Mouse (Mus musculus) testis, postnatal 14 days (tissue): ENCODE results near the gene Casq1.

Experiments used
- DNase-seq: peaks from one replicate; pipeline ENCODE4 v3.0.0; 2021; ENCODE audit warnings: low spot score

The Casq1 gene

GRCm38 (mm10) chr1:172205741-172206087 is 14.0 kb downstream of the Casq1 start:
- no peak for DNase-seq

GRCm38 (mm10) chr1:172204814-172205740 is 14.6 kb downstream of the Casq1 start:
- DNase-seq = no peak

GRCm38 (mm10) chr1:172204033-172204813 is 15.4 kb downstream of the Casq1 start:
- DNase-seq = no peak

GRCm38 (mm10) chr1:172203566-172203965 is 16.1 kb downstream of the Casq1 start:
- DNase-seq = no peak

GRCm38 (mm10) chr1:172202894-172203522 is 16.7 kb downstream of the Casq1 start:
- no peak for DNase-seq

DNA sequence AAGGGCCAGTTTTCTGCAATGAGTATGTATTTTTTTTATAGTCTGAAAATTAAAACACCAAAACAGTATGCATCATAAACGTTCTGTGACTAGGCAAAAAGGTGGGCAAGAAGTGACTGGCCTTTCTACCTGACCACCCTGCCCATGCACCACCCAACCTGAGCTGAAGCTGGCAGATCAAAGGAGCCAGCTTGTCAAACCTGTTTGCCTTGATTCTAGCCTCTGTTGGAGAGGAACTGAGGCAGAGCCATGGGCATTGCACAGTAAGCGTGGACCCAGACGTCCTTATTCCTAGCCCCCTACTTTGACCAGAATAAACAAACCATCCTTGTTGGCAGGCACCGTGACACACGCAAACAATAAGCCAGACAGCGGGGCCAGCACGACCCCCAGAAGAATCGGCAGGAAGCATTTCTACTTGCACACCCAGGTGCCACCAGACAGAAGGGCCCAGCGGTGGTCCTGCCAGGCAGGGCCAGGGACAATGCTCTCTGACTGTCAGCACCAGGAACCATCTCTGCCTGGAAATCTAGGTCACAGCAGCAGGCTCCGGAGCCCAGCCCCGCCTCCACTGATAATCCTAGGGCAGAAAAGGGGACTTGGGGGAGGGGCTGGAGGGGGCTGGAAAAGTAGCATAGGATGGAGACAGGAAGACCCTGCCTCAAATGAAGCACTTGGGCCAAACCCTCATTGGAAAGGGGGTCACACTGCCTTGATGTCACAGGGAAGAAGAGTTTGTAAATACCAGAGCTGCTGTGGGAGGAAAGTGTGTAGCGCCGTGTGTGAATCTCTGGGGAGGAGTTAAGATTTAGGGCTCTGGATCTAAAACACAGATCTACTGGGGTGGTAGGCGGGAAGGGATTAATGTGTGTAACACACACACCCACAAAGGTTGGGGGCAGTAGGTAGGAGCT is 17.4 kb downstream of the Casq1 start:
- no peak for DNase-seq

DNA sequence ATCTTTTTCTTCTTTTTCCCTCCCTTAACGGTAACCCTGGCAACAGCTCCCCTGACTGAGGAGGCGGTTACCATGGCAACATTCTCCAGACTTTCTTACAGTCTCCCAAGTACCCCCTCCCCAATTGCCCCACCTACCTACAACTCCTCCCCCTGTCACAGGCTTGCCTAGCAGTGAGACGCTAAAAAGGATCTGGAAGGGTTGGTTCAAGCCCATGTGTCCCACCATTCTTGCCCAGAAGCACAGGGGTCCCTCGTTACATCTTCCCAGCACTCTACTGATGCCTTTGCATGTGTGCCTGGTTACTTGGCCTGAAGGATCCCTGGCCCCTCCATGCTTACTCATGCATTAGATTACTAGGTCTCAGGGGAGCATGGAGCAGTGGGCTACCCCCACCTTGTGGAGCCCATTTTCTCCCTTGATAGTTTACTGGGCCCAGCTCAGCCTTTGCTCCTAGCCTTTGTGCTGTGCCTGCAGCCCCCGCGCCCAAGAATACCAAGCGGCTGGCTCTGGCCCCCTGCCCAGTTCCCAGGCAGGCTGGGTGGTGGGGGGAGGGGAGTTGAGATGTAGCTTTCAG is 18.7 kb downstream of the Casq1 start:
- DNase-seq = no peak

- DNase-seq = no peak
Observed at GRCm38 (mm10) chr1:172200161-172200560, 19.5 kb downstream of the Casq1 start.

- DNase-seq = no peak
Observed at GRCm38 (mm10) chr1:172198996-172199395, 20.7 kb downstream of the Casq1 start.

GRCm38 (mm10) chr1:172198316-172198715 is 21.4 kb downstream of the Casq1 start:
- DNase-seq = no peak

DNA sequence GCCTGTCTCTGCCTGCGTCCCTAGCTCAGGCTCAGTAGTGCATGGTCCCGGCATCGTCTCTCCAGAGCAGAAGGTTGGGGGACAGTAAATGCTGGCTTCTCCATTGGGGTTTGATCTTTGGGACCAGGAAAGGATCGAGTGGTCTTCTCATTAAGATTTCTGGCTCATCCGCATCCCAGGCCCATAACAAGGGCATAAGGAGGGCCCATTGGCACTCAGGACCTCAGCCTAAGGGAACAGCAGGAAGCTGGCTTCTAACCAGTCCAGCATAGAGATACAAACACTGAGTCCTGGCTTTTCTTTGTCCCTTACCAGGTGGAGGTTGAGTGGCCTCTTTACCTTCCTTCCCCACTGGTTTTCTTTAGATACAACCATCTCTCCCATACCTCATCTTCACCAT is 21.8 kb downstream of the Casq1 start:
- no peak for DNase-seq

DNA sequence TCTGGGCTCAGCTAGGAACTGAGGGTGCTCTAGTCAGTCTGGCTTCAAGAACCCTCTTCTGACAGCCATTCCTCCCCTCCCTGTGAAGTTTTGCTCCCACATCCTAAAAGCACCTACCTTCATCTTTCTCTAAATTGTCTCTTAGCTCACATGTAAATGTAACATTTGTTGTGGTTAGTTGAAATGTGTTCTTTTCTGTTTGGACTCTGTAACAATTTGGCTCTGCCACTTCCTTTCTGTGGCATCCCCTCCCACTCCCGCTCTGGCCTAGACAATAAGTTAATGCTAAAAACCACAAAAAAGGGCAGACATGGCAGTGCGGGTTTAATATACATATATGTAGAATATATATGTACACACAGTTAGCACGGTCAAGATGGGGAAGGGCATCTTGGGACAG is 22.5 kb downstream of the Casq1 start:
- no peak for DNase-seq

GRCm38 (mm10) chr1:172194435-172194834 is 25.2 kb downstream of the Casq1 start:
- no peak for DNase-seq

GRCm38 (mm10) chr1:172192217-172192616 is 27.5 kb downstream of the Casq1 start:
- no peak for DNase-seq

- DNase-seq = no peak
Observed at GRCm38 (mm10) chr1:172191578-172191977, 28.1 kb downstream of the Casq1 start.

DNA sequence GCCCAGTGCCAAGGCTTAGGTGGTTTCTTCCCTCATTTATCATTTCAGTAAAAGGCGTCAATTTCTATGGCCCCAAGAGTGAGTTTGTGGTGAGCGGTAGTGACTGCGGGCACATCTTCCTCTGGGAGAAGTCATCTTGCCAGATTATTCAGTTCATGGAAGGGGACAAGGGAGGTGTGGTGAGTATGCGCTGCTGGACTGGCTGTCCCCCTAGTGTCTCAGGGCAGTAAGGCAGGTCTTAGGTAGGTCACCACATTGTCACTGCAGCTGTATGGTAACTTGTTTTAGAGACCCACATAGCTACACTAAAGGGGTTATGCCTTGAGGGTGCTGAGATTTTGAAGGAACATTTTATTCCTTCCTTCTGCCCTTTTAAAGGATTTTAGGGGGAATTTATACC is 30.8 kb downstream of the Casq1 start:
- DNase-seq = no peak

- DNase-seq = no peak
Observed at GRCm38 (mm10) chr1:172186401-172187289, 33.0 kb downstream of the Casq1 start.

DNA sequence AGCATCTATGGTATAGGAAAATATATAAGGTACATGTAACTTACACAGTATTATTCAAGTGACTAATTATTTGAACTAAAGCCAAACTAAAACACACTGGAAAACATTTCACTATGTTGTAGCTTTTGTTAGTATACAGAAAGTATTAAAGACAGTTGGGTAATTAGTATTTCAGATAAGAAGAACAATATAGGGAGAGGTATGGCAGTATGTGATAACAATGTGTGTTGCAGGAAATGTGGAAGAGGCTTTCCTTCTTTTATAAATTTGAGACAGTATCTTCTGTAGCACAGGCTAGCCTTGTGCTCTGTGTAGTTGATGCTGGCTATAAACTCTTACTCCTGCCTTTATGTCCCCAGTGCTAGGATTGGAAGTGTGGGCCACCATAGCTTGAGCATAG is 35.8 kb downstream of the Casq1 start:
- DNase-seq = no peak

DNA sequence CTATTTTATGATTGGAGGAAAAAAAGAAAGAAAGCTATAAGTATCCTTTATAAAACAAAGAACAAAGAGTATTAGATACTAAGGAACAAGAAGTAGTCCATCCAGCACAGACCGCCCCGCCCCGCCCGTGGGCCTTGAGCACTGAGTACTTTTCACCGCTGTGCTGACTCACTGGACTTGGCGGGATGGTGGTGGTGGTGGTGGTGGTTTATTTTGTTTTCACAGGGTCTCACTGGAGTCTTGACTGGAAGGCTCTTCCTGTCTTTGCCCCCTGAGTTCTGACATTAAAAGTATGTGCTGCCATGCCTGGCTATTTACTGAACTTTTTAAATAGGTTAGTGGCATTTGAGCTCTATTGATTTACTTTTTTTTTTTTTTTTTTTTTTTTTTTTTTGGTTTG is 36.6 kb downstream of the Casq1 start:
- no peak for DNase-seq

- DNase-seq = no peak
Observed at GRCm38 (mm10) chr1:172181777-172182176, 37.9 kb downstream of the Casq1 start.
